Mouse (Mus musculus): ENCODE data around the gene H2al3. TPM values are rescaled to one million over a fixed set of nuclear protein-coding genes. Genes with fewer than 3 reads are reported as not detected.

H2al3 gene
- total RNA-seq (2012; rRNA removed) = not detected in 2 replicates

GRCm38 (mm10) chrX:9849403-9849802 is at the start of gene H2al3:
TSS of gene H2al3 (plus strand) at chrX:9849703.
- in situ Hi-C loops (cut with MboI; ENCODE audit: low sequenced_read_pairs in 2 of 2, unreplicated experiment in 2 of 2) = no loop called here

GRCm38 (mm10) chrX:9810101-9810500 is 39.4 kb upstream of the H2al3 start:
- in situ Hi-C loops (cut with MboI; ENCODE audit: low sequenced_read_pairs in 2 of 2, unreplicated experiment in 2 of 2) = no loop called here
- Histone ChIP-seq H3K9ac (ENCODE audit: insufficient read depth, low read depth, low read length, poor library complexity, severe bottlenecking) (no peak overlapping the region), H3K4me3 (ENCODE audit: insufficient read depth in 1 of 2, low read depth in 1 of 2, low read length in 2 of 2, poor library complexity in 1 of 2, severe bottlenecking in 1 of 2) (no peak overlapping the region), H3K27ac (ENCODE audit: insufficient read depth, low read depth, low read length, poor library complexity, severe bottlenecking) (no peak overlapping the region), H3K4me1 (ENCODE audit: control insufficient read depth in 2 of 2, insufficient read depth in 2 of 2, low read length in 2 of 2, poor library complexity in 1 of 2) (no peaks in the 10 kb centered on the region), H3K9me3 (ENCODE audit: control insufficient read depth, insufficient read depth, low read depth, low read length) (no peaks in the 10 kb centered on the region), H3K36me3 (ENCODE audit: control insufficient read depth, insufficient read depth, low read length, poor library complexity, severe bottlenecking) (no peaks in the 10 kb centered on the region)
- TF ChIP-seq ZC3H11A (IDR thresholded peaks at IDR 0.05; ENCODE audit: borderline replicate concordance, low read depth, low read length) (no peak), HCFC1 (IDR thresholded peaks at IDR 0.05; ENCODE audit: borderline replicate concordance, insufficient read depth, low read length) (no peak), MAFK (IDR thresholded peaks at IDR 0.05; ENCODE audit: insufficient read depth, low read depth, low read length) (no peak), ZNF384 (IDR thresholded peaks at IDR 0.05; ENCODE audit: low read depth, low read length) (no peak), CHD2 (IDR thresholded peaks at IDR 0.05; ENCODE audit: low read depth, low read length) (no peak)
- no peak for DNase-seq (ENCODE audit: low read depth, low spot score)

More at GRCm38 (mm10) chrX:9849403-9849802, at the start of gene H2al3:
- no peaks in the 10 kb centered on the region for H3K36me3 ChIP-seq (ENCODE audit: control insufficient read depth, insufficient read depth, low read length, poor library complexity, severe bottlenecking)
- no peak within 1 kb of the TSS for H3K9ac ChIP-seq (ENCODE audit: insufficient read depth, low read depth, low read length, poor library complexity, severe bottlenecking)
- DNase-seq (ENCODE audit: low read depth, low spot score) = no peak
- TF ChIP-seq ZNF384 (IDR thresholded peaks at IDR 0.05; ENCODE audit: low read depth, low read length) = no peak
- TF ChIP-seq ZC3H11A (IDR thresholded peaks at IDR 0.05; ENCODE audit: borderline replicate concordance, low read depth, low read length) = no peak
- TF ChIP-seq HCFC1 (IDR thresholded peaks at IDR 0.05; ENCODE audit: borderline replicate concordance, insufficient read depth, low read length) = no peak
- TF ChIP-seq CHD2 (IDR thresholded peaks at IDR 0.05; ENCODE audit: low read depth, low read length) = no peak
- H3K27ac ChIP-seq (ENCODE audit: insufficient read depth, low read depth, low read length, poor library complexity, severe bottlenecking) = no peak within 1 kb of the TSS
- H3K4me3 ChIP-seq (ENCODE audit: insufficient read depth in 1 of 2, low read depth in 1 of 2, low read length in 2 of 2, poor library complexity in 1 of 2, severe bottlenecking in 1 of 2) = no peak within 1 kb of the TSS
- H3K9me3 ChIP-seq (ENCODE audit: control insufficient read depth, insufficient read depth, low read depth, low read length) = no peaks in the 10 kb centered on the region
- no peaks in the 10 kb centered on the region for H3K4me1 ChIP-seq (ENCODE audit: control insufficient read depth in 2 of 2, insufficient read depth in 2 of 2, low read length in 2 of 2, poor library complexity in 1 of 2)

DNA sequence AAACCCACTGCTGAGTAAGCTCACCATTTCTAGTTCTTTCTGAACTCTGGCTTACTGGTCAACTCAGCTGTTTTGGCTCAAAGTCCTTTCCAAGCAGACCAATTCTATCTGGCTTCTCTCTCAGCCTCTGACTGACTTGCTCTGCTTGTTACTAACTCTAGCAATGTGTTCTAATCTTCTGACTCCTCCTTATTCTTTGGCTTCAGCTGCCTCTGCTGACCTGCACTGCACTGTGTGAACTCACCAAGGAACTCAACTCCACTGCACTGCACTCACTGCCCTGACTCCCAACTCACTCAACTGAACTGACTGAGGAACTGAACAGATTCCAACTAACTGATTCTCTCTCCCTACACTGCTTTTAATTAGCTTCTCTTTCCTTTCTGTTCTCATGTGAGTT is 37.0 kb upstream of the H2al3 start:
- no peak overlapping the region for H3K4me3 ChIP-seq (ENCODE audit: insufficient read depth in 1 of 2, low read depth in 1 of 2, low read length in 2 of 2, poor library complexity in 1 of 2, severe bottlenecking in 1 of 2)
- no peak overlapping the region for H3K9ac ChIP-seq (ENCODE audit: insufficient read depth, low read depth, low read length, poor library complexity, severe bottlenecking)
- H3K4me1 ChIP-seq (ENCODE audit: control insufficient read depth in 2 of 2, insufficient read depth in 2 of 2, low read length in 2 of 2, poor library complexity in 1 of 2) = no peaks in the 10 kb centered on the region
- H3K27ac ChIP-seq (ENCODE audit: insufficient read depth, low read depth, low read length, poor library complexity, severe bottlenecking) = no peak overlapping the region
- no peaks in the 10 kb centered on the region for H3K9me3 ChIP-seq (ENCODE audit: control insufficient read depth, insufficient read depth, low read depth, low read length)
- no peaks in the 10 kb centered on the region for H3K36me3 ChIP-seq (ENCODE audit: control insufficient read depth, insufficient read depth, low read length, poor library complexity, severe bottlenecking)
- TF ChIP-seq ZC3H11A (IDR thresholded peaks at IDR 0.05; ENCODE audit: borderline replicate concordance, low read depth, low read length) (no peak), CHD2 (IDR thresholded peaks at IDR 0.05; ENCODE audit: low read depth, low read length) (no peak), HCFC1 (IDR thresholded peaks at IDR 0.05; ENCODE audit: borderline replicate concordance, insufficient read depth, low read length) (no peak)
- DNase-seq (ENCODE audit: low read depth, low spot score) = no peak
- in situ Hi-C loops (cut with MboI; ENCODE audit: low sequenced_read_pairs in 2 of 2, unreplicated experiment in 2 of 2) = no loop called here

DNA sequence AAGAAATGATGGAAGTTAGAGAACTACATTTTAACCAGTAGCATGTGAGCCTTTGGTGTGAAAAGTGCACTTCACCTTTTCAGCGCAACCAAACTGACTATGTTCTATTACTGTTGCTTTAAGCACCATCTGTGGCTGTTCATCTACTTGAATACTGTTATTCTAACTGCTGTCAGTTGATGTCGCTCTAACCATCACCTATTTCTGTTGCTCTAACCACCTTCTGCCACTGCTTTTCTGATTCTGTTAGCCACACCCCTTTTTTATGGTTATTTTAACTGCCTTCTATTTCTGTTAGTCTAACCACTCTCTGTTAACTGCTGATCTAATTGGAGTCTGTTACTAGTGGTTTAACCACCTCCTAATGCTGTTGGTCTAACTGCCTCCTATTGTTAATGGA is 14.7 kb upstream of the H2al3 start:
- in situ Hi-C loops (cut with MboI; ENCODE audit: low sequenced_read_pairs in 2 of 2, unreplicated experiment in 2 of 2) = no loop called here
- Histone ChIP-seq H3K4me1 (ENCODE audit: control insufficient read depth in 2 of 2, insufficient read depth in 2 of 2, low read length in 2 of 2, poor library complexity in 1 of 2) (no peaks in the 10 kb centered on the region), H3K36me3 (ENCODE audit: control insufficient read depth, insufficient read depth, low read length, poor library complexity, severe bottlenecking) (no peaks in the 10 kb centered on the region), H3K9me3 (ENCODE audit: control insufficient read depth, insufficient read depth, low read depth, low read length) (no peaks in the 10 kb centered on the region), H3K9ac (ENCODE audit: insufficient read depth, low read depth, low read length, poor library complexity, severe bottlenecking) (no peak overlapping the region), H3K4me3 (ENCODE audit: insufficient read depth in 1 of 2, low read depth in 1 of 2, low read length in 2 of 2, poor library complexity in 1 of 2, severe bottlenecking in 1 of 2) (no peak overlapping the region), H3K27ac (ENCODE audit: insufficient read depth, low read depth, low read length, poor library complexity, severe bottlenecking) (no peak overlapping the region)
- TF ChIP-seq ZNF384 (IDR thresholded peaks at IDR 0.05; ENCODE audit: low read depth, low read length) (no peak), MAFK (IDR thresholded peaks at IDR 0.05; ENCODE audit: insufficient read depth, low read depth, low read length) (no peak), CHD2 (IDR thresholded peaks at IDR 0.05; ENCODE audit: low read depth, low read length) (no peak), ZC3H11A (IDR thresholded peaks at IDR 0.05; ENCODE audit: borderline replicate concordance, low read depth, low read length) (no peak), HCFC1 (IDR thresholded peaks at IDR 0.05; ENCODE audit: borderline replicate concordance, insufficient read depth, low read length) (no peak)
- no peak for DNase-seq (ENCODE audit: low read depth, low spot score)

GRCm38 (mm10) chrX:9846628-9847027 is 2.9 kb upstream of the H2al3 start, which contains the start of gene Hypm:
TSS of gene Hypm (plus strand) at chrX:9846928.
- in situ Hi-C loops (cut with MboI; ENCODE audit: low sequenced_read_pairs in 2 of 2, unreplicated experiment in 2 of 2) = no loop called here
- Histone ChIP-seq H3K4me3 (ENCODE audit: insufficient read depth in 1 of 2, low read depth in 1 of 2, low read length in 2 of 2, poor library complexity in 1 of 2, severe bottlenecking in 1 of 2) (no peak within 1 kb of the TSS), H3K9me3 (ENCODE audit: control insufficient read depth, insufficient read depth, low read depth, low read length) (no peaks in the 10 kb centered on the region), H3K4me1 (ENCODE audit: control insufficient read depth in 2 of 2, insufficient read depth in 2 of 2, low read length in 2 of 2, poor library complexity in 1 of 2) (no peaks in the 10 kb centered on the region), H3K36me3 (ENCODE audit: control insufficient read depth, insufficient read depth, low read length, poor library complexity, severe bottlenecking) (no peaks in the 10 kb centered on the region), H3K9ac (ENCODE audit: insufficient read depth, low read depth, low read length, poor library complexity, severe bottlenecking) (no peak within 1 kb of the TSS), H3K27ac (ENCODE audit: insufficient read depth, low read depth, low read length, poor library complexity, severe bottlenecking) (no peak within 1 kb of the TSS)
- TF ChIP-seq HCFC1 (IDR thresholded peaks at IDR 0.05; ENCODE audit: borderline replicate concordance, insufficient read depth, low read length) = no peak
- TF ChIP-seq MAFK (IDR thresholded peaks at IDR 0.05; ENCODE audit: insufficient read depth, low read depth, low read length) = no peak
- no peak for TF ChIP-seq ZC3H11A (IDR thresholded peaks at IDR 0.05; ENCODE audit: borderline replicate concordance, low read depth, low read length)
- no peak for TF ChIP-seq ZNF384 (IDR thresholded peaks at IDR 0.05; ENCODE audit: low read depth, low read length)
- no peak for TF ChIP-seq CHD2 (IDR thresholded peaks at IDR 0.05; ENCODE audit: low read depth, low read length)
- no peak for DNase-seq (ENCODE audit: low read depth, low spot score)

Measured in ES-E14 (cell line).